Mouse (Mus musculus): ENCODE data around the gene Ctla2b. TPM values are rescaled to one million over a fixed set of nuclear protein-coding genes. Genes with fewer than 3 reads are reported as not detected.

Ctla2b gene
- 6.9 and 8.1 TPM in 2 replicates for polyA plus RNA-seq (2012; rRNA removed)

DNA sequence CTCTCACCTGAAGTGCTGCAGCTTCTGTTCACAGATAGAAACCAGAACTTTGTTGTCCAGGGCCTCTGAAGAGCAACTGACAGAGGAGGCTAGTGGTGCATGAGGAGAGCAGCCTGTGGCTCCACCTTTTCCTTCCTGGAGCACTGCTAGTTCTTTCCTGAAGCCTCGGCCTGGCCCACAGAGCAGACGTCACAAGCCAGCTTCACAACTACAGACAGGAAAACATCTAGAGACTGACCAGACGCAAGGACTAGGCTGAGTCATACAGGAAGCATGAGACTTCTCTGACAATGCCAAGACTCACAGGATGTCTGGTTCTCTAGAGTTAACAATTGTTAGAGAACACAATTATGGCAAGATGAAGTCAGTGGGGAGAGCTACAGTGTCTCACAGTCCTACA, at the start of gene Ctla2b:
Ctla2b (minus strand) TSS at position 120 of the 400 bp plus-strand sequence.

DNA sequence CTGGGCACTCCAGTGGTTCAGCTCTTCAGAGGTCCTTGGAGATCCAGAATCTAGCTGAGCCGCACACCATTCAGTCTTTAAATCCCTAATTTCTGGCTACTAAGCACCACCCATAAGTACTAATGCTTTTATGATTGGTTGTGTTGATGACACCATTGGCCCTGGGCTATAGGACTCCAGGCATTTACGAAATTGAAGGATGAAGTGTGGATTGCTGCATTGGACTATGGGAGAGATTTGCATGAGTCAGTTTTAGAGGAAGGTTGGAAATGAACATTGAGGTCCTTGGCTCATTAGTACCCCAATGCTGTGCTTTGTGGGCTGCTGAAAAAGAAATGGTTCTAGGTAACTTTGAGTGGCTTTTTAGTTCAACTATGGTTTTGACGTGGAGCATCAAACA, 44.6 kb upstream of the Ctla2b start, which contains the start of gene Tpbpa:
Tpbpa (minus strand) TSS at position 101 of the 400 bp plus-strand sequence.

DNA sequence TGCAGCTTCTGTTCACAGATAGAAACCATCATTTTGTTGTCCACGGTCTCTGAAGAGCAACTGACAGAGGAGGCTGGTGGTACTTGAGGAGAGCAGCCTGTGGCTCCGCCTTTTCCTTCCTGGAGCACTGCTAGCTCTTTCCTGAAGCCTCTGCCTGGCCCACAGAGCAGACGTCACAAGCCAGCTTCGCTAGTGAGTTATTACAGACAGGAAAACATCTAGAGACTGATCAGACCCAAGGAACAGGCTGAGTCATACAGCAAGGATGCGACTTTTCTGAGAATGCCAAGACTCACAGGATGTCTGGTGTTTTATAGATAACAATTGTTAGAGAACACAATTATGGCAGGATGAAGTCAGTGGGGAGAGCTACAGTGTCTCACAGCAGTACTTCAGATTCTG, 39.3 kb upstream of the Ctla2b start, which contains the start of the genes Gm49391 and Ctla2a:
Gm49391 (minus strand) TSS at position 72 of the 402 bp plus-strand sequence.
Ctla2a (minus strand) TSS at position 126 of the 402 bp plus-strand sequence.

DNA sequence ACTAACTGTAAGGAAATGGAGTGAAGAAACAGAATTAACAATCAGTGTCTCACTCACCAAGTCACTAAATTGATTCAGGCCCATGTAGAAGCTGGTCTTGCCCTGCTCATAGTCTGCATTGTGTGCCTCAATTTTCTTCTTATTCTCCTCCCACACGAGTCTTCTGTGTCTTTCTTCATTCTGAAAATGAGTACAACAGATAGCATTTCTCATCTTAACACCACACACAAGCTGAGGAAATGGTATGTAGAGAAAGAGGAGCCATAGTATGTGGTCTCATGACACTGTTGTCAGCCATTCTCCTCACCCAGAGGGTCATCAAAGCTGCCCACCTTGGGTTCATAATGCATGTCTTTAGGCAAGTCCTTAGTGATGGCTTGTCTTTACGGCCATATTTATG, 38.2 kb upstream of the Ctla2b start, which contains the start of gene Gm49393:
Gm49393 (minus strand) TSS at position 101 of the 400 bp plus-strand sequence.

DNA sequence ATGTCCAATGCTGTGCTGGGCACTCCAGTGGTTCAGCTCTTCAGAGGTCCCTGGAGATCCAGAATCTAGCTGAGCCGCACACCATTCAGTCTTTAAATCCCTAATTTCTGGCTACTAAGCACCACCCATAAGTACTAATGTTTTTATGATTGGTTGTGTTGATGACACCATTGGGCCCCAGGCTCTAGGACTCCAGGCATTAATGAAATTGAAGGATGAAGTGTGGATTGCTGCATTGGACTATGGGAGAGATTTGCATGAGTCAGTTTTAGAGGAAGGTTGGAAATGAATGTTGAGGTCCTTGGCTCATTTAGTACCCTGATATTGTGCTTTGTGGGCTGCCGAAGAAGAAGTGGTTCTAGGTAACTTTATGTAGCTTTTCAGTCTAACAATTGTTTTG, 7.5 kb upstream of the Ctla2b start, which contains the start of gene Tpbpb:
Tpbpb (minus strand) TSS at position 101 of the 400 bp plus-strand sequence.

DNA sequence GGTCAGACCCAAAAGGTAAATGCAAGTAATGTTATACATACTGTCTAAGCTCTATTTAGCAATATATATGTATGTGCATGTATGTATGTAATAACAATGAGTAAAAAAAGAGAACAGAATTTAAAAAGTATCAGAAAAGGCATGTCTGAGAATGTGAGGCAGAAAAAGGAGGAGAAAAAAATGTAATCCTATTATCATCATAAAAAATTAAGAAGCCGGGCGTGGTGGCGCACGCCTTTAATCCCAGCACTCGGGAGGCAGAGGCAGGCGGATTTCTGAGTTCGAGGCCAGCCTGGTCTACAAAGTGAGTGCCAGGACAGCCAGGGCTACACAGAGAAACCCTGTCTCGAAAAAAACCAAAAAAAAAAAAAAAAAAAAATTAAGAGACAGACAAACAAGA, 453 bp downstream of the Ctla2b start, which contains the start of gene Gm49392:
Gm49392 (minus strand) TSS at position 101 of the 400 bp plus-strand sequence.

DNA sequence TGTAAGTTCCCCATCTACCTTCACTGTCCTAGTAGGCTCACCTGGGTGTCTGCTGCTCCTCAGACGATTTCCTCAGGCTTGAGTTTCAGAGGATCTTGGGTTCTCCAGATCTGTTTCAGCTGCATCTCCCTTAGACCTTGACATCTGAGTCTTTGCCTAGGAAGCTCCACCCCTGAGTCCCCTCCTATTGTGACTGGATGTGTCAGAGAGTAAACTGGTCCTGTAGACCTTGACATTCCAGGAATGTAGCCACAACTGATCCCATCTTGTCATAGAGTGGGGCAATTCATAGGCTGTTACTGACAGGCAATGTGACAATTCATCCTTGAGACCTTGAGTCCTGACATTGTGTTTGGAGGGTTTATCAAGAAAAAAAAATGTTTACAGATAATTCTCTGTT, 33.0 kb downstream of the Ctla2b start, which contains the start of gene 4930486L24Rik:
4930486L24Rik (minus strand) TSS at position 195 of the 400 bp plus-strand sequence.

Other genes with a start within 250 kb of the Ctla2b start
- gene BC051665, start 111.1 kb downstream of the Ctla2b start, polyA plus RNA-seq (2012; rRNA removed) = not detected in 2 replicates
- not detected in 2 replicates for gene Ctsll3, start 94.6 kb downstream of the Ctla2b start, polyA plus RNA-seq (2012; rRNA removed)
- 0.10 and 0.16 TPM in 2 replicates for gene 4930486L24Rik, start 33.0 kb downstream of the Ctla2b start, polyA plus RNA-seq (2012; rRNA removed)
- 0.06 and 0.14 TPM in 2 replicates for gene Gm49392, start 553 bp downstream of the Ctla2b start, polyA plus RNA-seq (2012; rRNA removed)
- not detected in 2 replicates for gene Tpbpb, start 7.4 kb upstream of the Ctla2b start, polyA plus RNA-seq (2012; rRNA removed)
- 0.19 TPM in 1 of 2 replicates, not detected in the other for gene Gm49393, start 38.1 kb upstream of the Ctla2b start, polyA plus RNA-seq (2012; rRNA removed)
- 6.8 and 8.7 TPM in 2 replicates for gene Gm49391, start 39.1 kb upstream of the Ctla2b start, polyA plus RNA-seq (2012; rRNA removed)
- 20.2 TPM in 2 replicates for gene Ctla2a, start 39.2 kb upstream of the Ctla2b start, polyA plus RNA-seq (2012; rRNA removed)
- gene Tpbpa, start 44.5 kb upstream of the Ctla2b start, polyA plus RNA-seq (2012; rRNA removed) = 0.02 and 0.08 TPM in 2 replicates
- 0.05 and 0.06 TPM in 2 replicates for gene Ctsj, start 108.5 kb upstream of the Ctla2b start, polyA plus RNA-seq (2012; rRNA removed)
- gene Ctsq, start 143.2 kb upstream of the Ctla2b start, polyA plus RNA-seq (2012; rRNA removed) = not detected in 2 replicates